Mouse (Mus musculus) left cerebral cortex, adult 8-10 months (tissue): ENCODE results near the gene Laptm4a. TPM values are rescaled to one million over a fixed set of nuclear protein-coding genes. Genes with fewer than 3 reads are reported as not detected.
A peak's percentile ranks its signal among the peaks of the same experiment; 100 is the strongest.
"Not testable (repeated sequence)": the region's sequence is repeated elsewhere in the genome, so short reads cannot be mapped to it uniquely, and the experiment has no call there.

Experiments used
- DNase-seq, 2 experiments: peaks; one replicate each; pipeline ENCODE4 v3.0.0; 2022; ENCODE audit warnings: low spot score in 2 of 2
- total RNA-seq, 4 experiments: library from RNA; stranded (reverse); gene quantifications; 2 replicates each; pipeline ENCODE4 v1.2.4; 2022

Gene Laptm4a
- total RNA-seq, 4 experiments from 2014 or later, result 184 to 197 (median 194) TPM

DNA sequence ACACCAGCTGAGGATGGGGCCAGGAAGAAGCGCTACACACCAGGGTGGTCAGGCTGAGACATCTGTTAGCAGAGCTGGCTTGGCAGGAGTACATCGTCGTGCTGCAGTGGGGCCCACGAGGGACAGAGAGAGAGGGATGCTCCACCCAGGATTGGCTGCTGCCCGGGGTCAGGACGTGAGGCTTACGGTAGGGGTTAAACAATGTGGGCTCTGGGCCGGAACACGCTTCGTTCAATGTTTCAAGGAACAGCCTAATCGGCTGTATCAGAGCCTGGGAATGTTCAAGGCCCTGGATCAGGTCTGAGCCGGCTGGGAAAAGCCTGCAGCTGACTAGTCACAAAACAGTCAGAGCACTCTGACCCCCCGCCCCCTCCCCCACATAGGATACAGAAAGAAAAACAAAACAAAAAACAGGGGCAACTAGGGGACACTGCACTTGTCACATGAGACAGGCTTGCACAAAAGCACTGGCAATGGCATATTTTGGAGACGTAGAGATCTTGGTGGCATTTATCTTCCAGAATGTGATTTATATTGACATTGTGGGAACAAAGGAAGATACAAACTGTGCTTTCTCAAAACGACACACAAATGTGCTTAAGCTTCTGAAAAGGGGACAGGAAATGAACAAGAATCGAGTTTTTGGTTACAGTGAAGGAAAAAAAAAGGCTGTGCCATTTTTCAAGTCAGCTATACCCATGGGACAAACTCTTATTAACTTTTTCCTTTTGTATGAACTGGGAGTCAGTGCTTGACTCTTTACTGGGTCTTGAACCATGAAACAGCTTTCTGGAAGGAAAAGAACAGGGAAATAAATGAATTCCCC is 8.4 kb upstream of the Laptm4a start:
- DNase-seq, result no peak

DNA sequence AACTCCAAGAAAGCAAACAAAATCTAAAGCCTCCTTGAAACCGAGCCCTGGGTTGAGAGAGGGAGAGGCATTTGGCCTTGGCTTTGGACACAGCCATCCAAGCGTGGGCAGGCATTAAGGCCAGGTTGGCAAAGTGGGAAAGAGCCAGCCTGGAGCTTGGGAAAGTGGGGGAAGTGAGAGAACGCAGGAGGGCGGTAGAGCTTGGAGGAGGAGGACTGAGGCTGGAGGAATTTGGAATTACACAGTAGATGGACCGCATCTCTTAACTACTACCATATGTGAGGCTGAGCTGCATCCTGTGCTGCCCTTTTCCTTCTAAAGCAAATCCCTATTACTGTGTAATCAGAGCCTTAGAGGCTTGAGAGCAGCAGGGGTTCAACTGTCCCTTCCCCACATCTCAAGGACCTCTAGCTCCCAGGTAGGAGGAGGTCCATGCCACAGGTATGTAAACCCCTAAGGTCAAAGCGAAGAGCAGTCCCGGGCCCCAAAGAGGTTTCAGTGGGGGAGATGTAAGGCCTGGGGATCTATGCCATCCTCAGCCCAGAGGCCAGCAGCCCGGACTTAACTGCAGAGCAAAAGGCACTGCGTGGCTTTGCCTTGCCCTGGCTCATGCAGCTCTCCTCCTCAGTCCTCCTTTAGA is 7.6 kb upstream of the Laptm4a start:
- no peak for DNase-seq

DNA sequence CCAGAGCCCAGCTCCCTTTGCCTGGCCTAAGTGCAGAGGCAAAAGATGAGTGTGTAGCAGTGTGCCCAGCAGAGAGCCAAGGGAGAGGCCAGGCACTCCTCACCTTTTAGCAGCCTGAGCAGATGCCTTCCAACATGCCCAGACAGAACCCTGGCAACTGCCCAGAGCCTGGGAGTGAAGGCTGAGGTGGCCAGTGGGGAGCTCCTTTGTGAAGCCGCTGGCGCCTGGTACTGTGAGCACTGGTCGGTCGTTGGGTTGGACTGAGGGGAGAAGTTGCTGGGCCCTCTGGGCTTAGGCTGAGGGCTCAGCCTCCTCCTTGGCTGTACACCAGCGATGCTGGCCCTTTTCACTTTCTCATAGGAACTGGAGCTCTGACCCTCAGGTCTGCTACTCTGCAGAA is 5.1 kb upstream of the Laptm4a start:
- peak in 1 of 2 experiments; percentile 14 for DNase-seq

DNA sequence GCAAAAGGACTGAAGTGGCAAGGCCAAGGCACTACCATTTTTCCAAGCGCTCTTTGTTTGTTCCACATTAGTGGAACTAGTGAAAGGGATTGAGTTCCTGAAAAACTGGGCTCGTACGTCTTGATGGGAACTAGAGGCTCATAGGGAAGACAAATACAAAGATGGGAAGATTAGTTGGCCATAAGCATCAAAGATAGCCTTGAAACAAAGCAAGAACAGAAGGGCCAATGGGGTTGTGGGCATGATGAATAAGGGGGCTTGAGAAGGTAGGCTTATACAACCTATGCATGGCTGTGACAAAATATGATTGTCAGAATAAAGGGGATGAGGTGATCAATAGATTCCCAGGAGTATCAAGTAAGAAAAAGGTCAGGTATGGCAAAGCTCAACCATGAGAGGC is 2.2 kb upstream of the Laptm4a start:
- no peak for DNase-seq

DNA sequence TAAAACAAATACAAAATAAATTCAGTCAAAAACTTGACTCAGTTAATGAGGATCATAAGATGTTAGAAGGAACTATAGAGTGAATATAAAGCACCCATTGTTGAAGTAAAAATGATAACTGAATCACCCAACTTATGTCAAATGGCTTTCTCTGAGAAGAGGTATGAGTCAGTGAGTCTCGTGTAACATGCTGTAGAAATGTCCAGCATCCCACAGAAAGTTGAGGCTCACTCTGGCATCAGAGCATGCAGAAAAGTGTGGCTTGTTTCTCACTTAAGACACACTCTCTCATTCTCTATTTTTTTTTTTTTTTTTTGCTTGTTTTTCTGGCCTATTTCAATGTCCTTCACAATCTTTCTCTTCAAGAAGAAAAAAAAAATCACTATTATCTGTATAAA is 469 bp upstream of the Laptm4a start:
- DNase-seq, result no peak

DNA sequence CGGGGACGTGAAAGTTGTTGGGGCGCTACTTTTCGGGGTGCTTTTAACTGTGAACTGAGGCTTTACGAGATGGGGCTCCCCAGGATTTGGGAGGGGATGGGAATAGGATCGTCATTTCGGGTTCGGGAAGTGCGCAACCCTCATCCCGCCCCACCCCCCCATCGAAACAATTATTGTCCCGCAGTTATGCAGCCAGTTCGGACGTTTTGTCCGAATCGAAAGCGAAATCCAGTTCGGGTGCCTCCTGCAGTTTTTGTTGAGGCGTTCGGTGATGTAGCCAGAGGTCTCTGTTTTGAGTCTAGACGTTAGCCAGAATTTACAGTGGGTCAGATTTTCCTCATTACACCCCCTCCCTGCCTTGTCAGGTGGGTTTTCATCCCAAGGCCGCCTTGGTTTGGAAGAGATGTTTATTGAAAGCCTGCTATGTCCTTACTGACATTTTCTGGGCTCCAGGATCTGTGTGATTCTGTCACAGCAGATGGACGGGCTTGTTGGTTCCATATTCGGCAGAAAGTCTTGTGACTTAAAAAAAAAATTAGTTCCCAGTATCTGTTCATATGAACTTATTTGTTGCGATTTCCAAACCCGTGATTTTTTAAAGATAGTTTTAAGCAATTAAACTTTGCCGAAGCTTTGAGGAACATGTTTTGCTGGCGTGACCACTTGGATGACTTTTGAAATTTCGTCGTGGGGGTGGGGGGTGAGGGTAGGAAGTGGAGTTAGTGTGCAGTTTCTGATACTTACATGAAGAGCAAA is 1.1 kb downstream of the Laptm4a start:
- peak in 1 of 2 experiments; percentile 21 for DNase-seq

DNA sequence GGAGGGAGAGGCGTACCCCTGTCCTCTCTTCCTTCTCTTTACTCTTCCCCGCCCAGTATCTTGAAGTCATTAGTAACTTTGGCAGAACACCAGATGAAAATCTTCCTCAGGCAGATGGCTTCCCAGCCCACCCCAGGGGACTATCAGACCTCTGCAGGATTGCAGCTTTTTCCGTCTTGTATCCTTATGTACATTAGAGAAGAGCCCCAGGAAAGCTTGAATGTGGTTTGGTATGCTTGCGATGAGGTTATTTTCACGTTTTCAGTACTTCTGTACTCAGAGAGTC is 1.6 kb downstream of the Laptm4a start:
- no peak for DNase-seq

DNA sequence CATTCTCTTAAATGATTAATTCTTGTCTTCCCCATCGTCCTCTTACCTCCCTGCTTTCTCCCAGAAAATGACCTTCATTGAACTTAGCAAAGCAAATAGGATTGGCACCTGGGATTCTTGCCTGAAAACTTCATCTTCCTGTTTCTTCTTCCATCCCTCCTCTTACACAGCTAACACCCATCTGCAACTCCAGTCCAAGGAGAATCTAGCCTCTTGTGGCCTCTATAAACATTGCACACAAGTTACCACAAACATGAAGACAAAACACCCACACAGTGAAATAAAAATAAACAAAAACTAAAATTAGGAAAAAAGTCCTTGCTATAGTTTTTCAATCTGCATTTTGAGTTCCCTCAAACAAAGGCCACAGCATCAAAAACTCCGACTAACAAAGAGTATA is 2.1 kb downstream of the Laptm4a start:
- DNase-seq, result no peak

DNA sequence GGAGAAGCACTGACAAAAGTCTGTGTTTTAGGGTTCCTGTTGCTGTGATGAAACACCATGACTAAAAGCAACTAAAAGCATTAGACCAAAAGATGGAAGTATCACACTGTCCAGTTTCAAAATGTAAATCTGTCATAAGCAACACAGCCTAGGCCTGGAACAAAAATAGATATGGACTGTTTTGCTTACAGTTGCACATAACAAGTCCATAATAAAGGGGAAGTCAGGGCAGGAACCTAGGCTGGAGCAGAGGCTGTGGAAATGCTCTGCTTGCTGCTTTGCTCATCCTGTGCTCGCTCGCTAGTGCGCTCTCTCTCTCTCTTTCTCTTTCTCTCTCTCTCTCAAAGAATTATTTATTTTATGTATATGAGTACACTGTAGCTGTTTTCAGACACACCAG is 6.2 kb downstream of the Laptm4a start:
- no peak for DNase-seq

DNA sequence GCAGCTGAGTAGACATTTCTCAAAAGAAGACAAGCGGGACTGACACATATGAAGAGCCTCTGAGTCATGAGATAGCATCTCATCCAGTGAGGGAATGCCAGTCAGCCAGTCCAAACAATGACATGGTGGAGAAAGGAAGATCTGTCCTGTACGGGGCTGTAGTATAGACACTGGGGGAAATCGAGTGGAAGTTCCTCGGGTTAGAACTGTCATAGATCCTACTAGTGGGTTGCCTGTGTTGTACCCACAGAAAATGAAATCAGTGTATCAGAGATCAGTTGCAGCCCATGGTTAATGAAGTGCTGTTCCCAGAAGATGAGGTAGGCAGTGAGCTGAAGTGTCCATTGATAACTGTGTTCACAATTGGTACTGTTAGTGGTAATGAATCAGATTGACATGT is 7.3 kb downstream of the Laptm4a start:
- DNase-seq, result no peak

DNA sequence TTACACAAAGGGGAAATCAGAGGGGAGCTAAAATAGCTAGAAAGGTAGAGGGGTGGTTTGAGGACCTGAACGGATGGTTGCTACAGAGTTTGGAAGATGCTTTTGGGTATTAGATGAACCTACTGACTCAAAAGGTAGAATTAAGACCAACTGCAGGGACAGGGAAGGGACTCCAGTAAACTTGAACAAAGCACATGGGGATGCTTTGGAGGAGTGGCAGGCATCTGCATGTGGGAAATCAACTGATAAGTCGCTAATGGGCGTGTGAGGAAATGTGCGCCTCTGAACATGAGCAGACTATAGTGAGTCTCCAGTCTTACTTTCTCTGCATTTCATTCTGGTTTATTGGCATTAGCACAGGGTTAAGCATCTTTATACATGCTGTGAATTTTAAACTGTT is 9.6 kb downstream of the Laptm4a start:
- DNase-seq, result no peak

DNA sequence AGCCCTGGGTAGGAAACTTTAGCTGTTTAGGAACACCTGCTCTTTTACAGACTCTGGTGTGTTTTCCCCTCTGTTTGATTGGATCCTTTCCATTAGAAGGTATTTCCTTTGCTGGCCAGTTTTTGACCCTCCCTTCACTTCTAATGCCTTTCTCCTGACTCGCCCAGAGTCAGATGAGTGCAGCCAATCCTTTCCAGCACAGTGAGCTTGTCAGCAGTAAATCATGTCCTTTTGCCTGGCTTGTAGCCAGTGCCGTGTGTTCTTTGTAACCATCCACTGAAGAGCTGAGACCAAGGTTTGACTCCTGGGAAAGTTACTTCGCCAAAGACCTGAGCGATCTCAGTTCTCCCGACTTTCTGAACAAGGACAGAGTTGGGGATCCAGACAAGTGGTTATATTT is 13.9 kb downstream of the Laptm4a start:
- no peak for DNase-seq

DNA sequence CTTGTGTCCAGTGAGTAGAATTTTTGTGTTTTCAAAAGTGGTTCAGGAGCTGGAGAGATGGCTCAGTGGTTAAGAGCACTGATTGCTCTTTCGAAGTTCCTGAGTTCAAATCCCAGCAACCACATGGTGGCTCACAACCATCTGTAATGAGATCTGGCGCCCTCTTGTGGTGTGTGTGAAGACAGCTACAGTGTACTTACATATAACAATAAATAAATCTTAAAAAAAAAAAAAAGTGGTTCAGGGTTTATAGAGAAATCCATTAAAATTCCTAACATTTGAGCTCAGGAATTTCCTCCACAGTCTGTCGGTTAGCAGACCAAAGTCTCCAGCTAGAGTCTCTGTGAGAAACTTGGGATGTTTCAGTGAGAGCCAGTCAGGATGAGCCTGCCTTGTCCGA is 14.7 kb downstream of the Laptm4a start:
- not testable (repeated sequence) for DNase-seq

DNA sequence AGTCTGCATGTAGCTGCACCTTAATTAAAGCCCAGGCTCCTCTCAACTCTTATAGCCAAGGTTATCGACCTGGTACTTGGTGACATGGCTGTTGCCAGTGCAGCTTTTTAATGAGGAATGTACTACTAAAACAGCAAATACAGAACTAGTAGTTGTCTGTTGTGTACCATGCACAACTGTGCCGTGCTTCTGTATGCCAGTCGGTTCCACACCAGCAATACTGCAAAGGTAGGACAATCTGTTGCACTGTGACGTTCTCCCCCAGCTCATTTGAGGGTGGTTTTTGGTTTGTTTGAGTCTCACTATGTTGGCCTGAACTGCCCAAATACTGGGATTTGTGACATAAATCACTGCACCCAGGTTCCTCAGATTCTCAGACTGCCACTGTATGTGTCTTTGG is 18.0 kb downstream of the Laptm4a start:
- no peak for DNase-seq

DNA sequence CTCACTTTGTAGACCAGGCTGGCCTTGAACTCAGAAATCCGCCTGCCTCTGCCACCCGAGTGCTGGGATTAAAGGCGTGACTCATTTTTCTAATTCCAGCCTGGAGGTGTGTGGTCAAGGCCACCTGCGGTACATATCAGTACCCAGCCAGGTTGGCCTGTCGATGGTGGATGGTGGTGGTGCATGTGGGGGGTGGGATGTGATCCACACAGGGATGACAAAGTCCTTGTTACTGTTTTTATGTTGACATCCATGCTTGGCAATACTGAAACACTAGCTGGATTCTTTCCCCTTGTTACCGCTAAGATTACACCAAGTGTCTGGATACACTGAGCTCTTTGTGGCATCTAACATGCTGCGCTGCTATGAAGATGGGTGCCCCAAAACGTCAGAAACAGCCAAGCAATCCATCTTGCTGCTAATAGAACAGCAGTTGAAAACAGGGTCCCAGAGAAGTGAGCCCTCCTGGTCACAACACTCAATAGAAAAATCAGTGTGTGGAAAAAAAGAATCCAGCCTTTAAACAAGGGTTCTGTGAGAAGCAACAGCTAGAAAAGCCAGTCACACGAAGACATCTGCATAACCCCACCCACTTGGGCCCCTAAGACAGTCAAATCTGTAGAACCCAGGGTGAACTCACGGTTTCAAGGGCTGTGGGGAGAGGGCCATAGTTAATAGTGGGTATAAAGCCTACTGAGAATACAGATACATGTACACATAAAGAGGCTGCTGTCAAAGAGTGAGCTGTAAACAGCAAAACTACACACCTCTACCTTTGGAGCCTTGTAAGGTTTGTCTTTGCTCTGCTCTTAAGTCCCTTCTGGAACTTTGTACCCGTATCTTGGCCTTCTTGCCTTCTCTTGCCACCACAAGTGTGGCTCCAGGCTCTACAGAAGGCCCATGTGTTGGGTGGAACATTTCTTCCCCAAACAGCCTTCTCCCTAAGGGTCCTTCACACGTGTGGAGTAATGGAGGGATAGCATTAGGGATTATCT is 18.8 kb downstream of the Laptm4a start:
- no peak for DNase-seq

DNA sequence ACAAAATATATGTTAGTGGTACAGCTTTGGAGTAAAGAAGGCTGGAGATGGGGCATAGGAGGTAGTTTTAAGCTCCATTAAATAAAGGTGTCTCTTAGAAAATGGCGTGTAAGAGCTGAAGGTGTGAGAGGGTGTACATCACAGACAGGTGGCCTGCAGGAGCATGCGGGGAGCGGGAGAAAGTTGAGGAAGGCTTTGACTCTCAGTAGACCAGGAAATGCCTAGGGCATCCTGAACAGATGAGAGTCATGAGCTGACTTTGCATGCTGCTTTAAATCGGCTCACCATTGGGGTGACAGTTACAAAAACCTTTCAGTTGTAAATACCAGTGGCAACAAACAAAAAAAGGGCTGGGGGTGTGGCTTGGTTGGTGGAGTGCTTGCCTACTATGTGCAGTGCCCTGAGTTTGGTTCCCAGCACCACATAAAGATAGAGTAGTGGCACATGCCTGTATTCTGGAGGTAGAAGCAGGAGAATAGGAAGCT is 19.7 kb downstream of the Laptm4a start:
- no peak for DNase-seq

DNA sequence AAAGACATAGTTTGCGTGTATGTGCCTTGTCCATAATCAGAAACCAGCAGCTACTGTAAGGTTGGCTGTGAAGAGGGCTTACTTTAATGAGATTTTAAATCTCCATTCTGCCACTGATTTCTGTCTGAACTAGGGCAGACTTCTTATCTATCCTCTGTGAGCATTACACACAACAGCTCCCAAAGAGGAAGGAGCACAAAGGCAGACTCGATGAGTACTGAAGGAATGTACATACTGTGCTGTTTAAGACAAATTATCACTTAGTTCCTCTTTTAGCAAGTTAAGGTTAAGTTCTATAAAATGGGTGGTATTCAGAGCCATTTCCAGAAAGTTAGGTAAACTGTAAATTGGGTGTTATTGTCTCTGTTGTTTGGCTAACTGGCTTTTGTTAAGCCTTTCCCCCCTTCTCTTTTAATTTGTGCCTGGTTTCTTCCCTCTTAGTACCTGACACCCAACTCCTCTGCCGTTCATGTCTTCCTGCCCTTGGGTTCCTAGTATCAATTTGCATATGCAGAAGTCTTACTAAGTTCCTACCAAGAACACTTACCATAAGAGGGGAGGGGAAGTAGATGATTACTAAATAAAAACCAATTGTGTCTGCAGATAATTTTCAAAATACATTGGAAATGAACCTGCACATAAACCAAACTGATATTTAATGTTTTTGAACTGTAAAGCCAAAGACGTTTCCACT is 20.4 kb downstream of the Laptm4a start:
- no peak for DNase-seq

DNA sequence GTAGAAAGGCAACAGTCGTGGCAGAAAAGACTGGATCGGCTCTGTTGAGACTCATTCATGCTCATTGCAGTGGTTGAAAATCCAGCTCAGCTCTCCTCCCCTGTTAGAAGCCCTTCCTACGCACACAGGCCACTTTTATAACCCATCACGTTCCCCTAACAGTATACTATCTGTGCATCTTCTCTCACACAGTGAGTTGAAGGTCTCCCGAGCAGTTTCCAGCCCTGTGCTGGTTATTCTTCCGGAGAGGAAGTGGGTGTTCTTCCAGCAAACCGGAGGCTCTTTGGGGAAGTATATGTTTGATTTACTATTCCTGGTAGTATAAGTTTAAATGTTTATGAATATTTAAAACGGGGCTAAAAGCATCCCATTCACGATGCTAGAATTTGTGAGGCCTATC is 25.7 kb downstream of the Laptm4a start:
- DNase-seq, result no peak

DNA sequence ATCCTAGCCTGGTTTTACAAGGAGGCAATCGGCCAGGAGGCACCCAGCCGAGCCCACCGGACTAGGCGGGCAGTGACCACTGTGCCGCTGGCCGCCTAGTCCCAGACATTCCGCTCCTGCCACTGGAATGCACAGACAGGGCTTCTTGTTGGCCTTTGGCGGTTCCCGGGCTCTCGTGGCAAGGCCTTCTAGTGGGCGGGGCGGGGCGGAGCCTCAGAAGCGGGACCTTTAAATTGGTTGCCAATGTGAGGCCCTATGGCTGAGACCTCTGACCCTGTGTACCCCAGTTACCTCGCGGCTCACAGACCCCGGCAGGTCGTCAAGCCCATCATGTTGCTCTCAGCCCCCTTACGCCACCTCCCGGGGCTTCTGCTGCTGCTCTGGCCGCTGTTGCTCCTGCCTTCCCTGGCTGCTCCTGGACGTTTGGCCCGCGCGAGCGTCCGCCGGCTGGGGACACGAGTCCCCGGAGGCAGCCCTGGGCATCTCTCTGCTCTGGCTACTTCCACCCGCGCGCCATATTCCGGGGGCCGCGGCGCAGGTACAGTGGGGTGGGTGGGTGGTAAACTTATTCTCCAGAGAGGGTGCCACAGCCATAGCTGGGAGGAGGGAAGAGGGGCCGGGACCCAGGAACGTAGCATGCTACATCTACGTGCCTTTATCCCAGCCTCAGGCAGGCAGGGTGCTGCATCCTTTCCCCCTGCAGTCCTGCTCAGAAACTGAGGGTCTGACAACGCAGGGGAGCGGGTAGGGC is 26.4 kb downstream of the Laptm4a start, which contains the start of gene Matn3:
Matn3 (plus strand) TSS at position 216 of the 751 bp plus-strand sequence.
- DNase-seq, result peak in 1 of 2 experiments; percentile 15

DNA sequence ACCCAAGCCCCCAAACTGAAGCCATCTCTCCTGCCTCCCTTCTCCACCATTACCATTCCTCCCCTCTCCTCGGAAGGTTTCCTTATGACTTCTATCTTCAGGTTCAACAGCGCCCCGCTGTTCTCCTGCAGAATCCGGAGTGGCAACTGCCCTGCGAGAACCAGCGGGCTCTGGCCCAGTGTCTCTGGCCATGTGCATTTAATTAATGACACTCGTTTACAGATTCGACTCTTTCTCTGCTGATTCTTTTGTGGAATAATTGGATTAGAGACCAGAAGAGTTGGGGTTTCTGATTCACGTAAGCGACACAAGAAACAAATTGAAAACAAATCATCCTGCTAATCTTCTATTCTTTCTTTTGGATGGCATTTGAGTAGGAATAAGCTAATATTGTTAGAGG is 31.7 kb downstream of the Laptm4a start:
- DNase-seq, result no peak
